Mouse (Mus musculus) right cerebral cortex, adult 2 months (tissue): ENCODE results near the gene Nf1.

Source experiments
- DNase-seq, 2 experiments: peaks; one replicate each; pipeline ENCODE4 v3.0.0; 2021 to 2022; ENCODE audit warnings: low spot score in 2 of 2

Gene Nf1

DNA sequence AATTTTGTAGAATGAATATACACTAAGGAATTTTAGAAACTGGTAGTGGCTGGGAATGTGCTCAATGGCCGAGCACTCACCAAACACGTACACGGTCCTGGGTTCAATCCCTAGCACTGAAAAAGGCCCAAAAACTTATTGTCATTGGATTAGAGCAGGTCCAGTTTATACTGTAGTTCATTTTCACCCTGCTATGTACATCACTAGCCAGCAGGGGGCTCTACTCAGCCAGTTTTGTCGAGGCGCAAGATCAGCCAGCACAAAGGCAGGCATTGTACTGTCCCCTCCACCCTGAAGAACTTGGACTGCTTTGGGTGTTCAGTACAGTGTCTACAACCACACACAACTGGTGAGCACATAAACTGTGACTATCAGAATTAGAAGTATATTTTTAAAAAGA lies 244.7 kb downstream of the Nf1 start:
- DNase-seq, result peak; percentile 79 to 87

DNA sequence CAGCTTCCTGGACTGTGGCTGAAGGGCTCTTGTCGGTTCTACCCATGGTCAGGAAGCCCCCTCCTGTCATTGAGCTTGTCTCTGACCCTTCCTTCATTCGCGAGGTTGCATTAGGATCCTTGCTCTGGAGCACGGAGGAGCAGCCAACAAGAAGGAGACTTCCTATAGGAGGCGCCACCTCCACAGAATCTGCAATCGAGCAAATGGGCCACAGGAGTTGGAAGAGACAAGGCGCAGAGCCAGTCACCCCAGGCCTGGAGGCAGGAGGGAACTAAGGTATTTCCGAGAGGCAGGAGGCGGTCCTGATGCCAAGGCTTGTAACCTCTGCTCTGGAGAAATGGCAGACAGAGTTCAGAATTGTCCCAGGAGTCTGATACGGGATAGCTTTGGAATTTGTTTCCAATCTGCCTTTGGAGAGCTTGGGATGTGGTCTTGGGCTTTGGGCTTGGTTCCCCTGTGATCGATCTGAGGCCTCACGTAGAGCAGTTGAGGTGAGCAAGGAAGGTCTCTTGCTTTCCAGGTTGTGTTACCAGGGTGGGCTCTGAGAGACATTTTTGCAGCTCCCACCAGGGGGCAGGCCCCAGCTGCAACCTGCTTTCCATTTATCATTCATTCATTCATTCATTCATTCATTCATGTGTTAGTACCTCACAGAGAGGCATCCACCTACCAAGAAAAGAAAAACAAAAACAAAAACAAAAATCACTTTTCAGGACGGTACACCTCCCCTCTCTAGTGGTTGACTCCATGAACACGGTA lies 250.0 kb downstream of the Nf1 start:
- DNase-seq, result no peak

GRCm38 (mm10) chr11:79590664-79591590 lies 251.4 kb downstream of the Nf1 start, which contains the start of gene Rab11fip4:
Rab11fip4 (plus strand) TSS chr11:79591212.
- peak in 1 of 2 experiments; percentile 60 for DNase-seq

DNA sequence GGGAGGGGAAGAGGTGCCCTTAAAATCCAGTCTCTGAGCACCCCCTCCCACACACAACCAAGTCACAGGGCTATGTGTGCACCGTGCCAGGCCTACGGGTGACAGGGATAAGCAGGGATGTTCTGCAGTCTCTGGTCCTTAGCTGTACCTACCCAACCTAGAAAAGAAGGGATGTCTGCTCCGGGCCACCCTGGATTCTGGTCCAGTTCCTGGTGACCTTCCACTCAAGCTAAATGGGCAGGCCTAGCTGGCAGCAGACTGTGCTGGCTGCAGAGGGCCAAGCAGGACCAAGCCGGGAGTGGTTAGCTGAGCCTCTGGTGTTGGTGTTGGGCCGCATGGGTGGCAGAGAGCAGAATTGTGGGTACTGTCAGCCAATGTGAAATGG lies 252.1 kb downstream of the Nf1 start:
- peak in 1 of 2 experiments; percentile 51 for DNase-seq

- no peak for DNase-seq
These were observed 254.0 kb downstream of the Nf1 start for GRCm38 (mm10) chr11:79593495-79593894.

- DNase-seq, result no peak
These were observed 271.0 kb downstream of the Nf1 start for GRCm38 (mm10) chr11:79610454-79610853.

DNA sequence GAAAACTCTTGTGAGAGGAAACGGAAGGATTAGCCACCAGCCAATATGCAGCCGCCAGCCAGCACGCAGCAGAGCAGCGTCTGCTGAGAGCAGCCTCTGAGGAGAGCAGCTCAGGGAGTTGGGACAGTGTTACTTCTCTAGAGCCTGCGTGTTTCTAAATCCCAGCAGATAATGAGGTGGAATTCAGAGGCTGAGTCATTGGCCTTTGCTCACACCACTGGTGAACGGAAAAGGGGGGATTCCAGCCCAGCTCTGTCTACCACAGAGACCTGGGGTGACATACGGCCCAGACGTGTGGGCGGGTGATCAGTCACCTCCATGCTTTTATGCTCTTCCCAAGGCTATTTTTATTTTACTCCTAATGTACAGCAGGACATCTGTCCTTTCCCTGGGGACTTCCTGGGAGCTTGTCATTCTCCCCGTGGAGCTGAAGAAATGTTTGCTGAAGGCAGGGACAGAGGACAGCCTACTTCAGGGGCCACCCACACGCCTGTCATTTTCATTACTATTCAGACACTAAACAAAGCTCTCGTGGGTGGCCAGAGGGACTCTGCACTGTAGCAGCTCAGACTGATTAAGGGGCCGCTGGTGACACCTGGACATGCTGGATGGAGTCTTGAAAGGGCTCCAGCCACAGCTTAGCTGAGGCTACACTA lies 271.6 kb downstream of the Nf1 start:
- DNase-seq, result peak; percentile 56 to 59

GRCm38 (mm10) chr11:79612046-79612600 lies 272.6 kb downstream of the Nf1 start:
- no peak for DNase-seq

DNA sequence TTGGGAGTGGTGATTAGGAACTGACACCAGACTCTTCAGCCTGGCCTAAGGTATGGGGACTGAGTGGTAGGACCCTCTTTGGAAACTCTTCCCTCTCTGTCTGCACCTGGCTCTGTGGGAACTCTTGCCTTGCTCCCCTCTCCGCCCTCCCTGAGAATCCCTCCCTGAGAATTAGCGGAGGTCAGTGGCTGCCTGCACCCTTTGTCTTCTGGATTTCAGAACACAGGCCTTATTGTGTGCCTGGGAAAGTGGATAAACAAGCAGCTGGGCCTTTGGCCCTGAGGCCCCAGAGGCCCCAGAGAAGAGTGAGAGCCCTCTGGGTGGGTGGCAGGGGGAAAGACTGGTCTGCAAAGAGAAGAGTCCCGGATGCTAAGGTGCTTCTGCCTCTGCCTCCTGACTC lies 273.6 kb downstream of the Nf1 start:
- no peak for DNase-seq

DNA sequence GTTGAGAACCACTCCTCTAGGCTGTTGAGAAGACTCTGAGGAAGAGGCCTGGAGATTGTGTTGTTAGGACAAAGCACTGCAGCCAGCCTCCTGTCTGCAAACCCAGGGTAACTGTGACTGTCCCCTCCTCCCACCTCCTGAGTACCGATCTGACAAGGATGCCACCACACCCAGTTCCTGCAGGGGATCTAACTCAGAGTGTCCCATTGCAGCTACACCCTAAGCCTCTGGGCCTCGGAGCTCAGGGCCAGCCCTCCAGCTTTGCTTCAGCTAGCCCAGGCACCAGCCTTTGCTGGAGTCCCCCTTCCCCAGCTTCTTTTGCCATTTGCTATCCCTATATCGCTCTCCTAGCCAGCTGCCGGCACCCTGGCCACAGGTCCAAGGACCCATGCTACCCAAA lies 274.2 kb downstream of the Nf1 start:
- DNase-seq, result no peak

DNA sequence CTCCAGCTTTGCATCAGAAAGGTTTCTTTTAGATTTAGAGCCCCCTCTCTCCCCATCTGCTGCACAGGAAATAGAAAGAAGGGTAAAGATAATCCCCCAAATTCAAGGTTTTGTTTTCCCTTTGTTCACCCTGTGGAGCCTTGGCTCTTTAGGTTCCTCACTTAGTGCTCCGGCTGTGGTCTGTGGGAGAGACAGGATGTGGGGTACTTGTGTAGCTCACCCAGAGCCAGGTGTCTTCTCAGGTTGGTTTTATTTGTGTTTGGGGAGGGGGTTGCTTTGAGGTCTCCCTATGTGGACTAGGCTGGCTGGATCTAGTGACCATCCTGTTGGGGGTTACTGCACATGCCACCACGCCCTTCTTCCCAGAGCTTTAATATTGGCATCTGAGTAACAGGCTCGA lies 275.4 kb downstream of the Nf1 start:
- DNase-seq, result no peak

- DNase-seq, result no peak
These were observed 276.4 kb downstream of the Nf1 start for GRCm38 (mm10) chr11:79615871-79616270.

DNA sequence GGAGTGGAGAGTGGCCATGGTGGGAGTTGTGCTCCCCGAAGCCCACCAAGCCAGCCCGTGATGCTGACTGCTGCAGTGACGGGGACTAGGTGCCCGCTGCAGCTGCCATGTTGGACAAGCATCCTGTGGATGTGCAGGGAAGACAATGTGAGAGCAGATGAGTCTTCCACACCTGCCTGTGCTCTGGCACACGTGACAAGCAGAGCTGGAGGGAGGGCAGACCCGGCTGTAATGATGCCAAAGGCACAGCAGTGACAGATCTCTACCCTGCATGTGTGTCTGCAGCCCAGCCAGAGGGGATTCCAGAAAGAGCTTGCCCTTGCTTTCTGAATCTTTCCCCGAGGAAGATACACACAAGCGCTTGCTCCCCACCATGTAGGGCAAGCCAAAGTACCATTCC lies 278.5 kb downstream of the Nf1 start:
- DNase-seq, result no peak

GRCm38 (mm10) chr11:79623029-79623428 lies 283.5 kb downstream of the Nf1 start:
- no peak for DNase-seq

GRCm38 (mm10) chr11:79624801-79625302 lies 285.4 kb downstream of the Nf1 start:
- DNase-seq, result peak; percentile 80 to 84

DNA sequence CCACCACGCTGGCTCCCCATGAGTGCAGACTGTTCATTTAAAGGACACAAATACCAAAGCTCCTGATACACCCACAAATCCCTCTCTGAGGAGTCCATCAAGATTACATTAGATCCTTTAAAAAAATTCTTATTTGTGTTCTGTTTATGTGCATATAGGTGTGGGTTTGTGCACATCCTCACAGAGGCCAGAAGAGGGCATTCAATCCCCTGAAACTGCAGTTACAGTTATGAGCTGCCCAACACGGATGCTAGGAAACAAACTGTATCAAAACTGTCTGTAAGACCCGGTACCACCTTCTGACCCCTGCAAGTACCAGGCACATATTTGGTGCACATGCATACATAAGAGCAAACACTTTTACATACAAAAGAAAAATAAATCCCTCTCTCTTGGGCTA lies 289.2 kb downstream of the Nf1 start:
- no peak for DNase-seq

DNA sequence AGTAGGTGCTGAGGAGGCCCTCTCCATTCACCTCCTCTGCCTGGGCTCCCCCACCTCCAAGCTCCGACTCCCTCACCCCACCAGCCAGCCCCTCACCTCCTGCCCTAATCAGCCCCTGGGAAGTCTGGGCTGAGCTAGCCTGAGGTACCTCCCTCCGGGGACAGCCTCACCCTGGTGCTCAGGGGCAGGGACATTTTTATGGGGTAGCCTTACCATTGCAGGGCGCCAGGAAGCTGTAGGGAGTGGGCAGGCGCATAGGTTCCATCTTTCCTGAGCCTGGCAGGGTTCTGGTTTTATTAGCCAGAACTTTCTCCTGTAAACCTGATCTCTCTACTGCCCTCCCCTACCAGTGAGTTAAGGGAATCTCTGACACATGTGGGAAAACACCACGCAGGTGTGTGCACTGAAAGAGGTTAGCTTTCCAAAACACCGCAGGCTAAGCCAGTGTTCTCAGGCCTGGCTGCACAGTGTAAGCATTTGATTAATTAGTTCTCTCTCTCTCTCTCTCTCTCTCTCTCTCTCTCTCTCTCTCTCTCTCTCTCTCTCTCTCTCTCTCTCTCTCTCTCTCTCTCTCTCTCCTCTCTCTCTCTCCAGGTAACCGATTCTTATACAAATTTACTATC lies 290.4 kb downstream of the Nf1 start:
- DNase-seq, result no peak

- DNase-seq, result no peak
These were observed 291.0 kb downstream of the Nf1 start for GRCm38 (mm10) chr11:79630521-79630920.
